Mouse (Mus musculus) effector memory CD4-positive, alpha-beta T cell, adult 7 months (primary cell): ENCODE data around the gene Esp36. TPM values are rescaled to one million over a fixed set of nuclear protein-coding genes. Genes with fewer than 3 reads are reported as not detected.

ENCODE experiments used
- polyA plus RNA-seq: library from polyadenylated mRNA; unstranded; fragments of 100-300 nt; shearing (Covaris generic); gene quantifications from one replicate; pipeline ENCODE4 v1.2.1, GENCODE M21; 2017

Esp36 gene
- not detected for polyA plus RNA-seq

GRCm38 (mm10) chr17:38420085-38420484, at the start of gene Esp36:
TSS of gene Esp36 (minus strand) at chr17:38420185.

Other genes starting within 250 kb of the Esp36 start
- gene Olfr134, start 248.8 kb downstream of the Esp36 start, polyA plus RNA-seq, result not detected
- not detected for gene Olfr135, start 215.8 kb downstream of the Esp36 start, polyA plus RNA-seq
- 1.1 TPM for gene Olfr138, start 159.2 kb downstream of the Esp36 start, polyA plus RNA-seq
- gene Olfr137, start 112.6 kb downstream of the Esp36 start, polyA plus RNA-seq, result not detected
- 0.77 TPM for gene Olfr136, start 90.4 kb downstream of the Esp36 start, polyA plus RNA-seq
- gene Esp34, start 134.0 kb upstream of the Esp36 start, polyA plus RNA-seq, result not detected
- gene Esp31, start 219.3 kb upstream of the Esp36 start, polyA plus RNA-seq, result not detected